Mouse (Mus musculus) liver, postnatal 0 days (tissue): ENCODE results near the gene Mvb12b. TPM values are rescaled to one million over a fixed set of nuclear protein-coding genes. Genes with fewer than 3 reads are reported as not detected.
"Not testable (repeated sequence)": the region's sequence is repeated elsewhere in the genome, so short reads cannot be mapped to it uniquely, and the experiment has no call there.

Experiments used
- ATAC-seq: fragments of 200-750 bp; cut with Nextera tagmentation; 2 replicates; pipeline ENCODE4 v1.8.0; 2017; ENCODE audit warnings: mild to moderate bottlenecking, moderate library complexity
- DNase-seq: peaks from one replicate; pipeline ENCODE4 v3.0.0-alpha.2; 2016
- H3K27ac ChIP-seq: fragments of 300-500 bp; sonication (generic); 2 replicates; pipeline ENCODE4 v1.5.1; 2014; ENCODE audit warnings: antibody characterized with exemption, moderate library complexity, mild to moderate bottlenecking, low read depth
- H3K27me3 ChIP-seq: fragments of 300-500 bp; sonication (generic); 2 replicates; pipeline ENCODE4 v1.6.1; 2014; ENCODE audit warnings: low read length, control low read depth, mixed read lengths; ENCODE audit not compliant: insufficient read depth
- H3K36me3 ChIP-seq: fragments of 300-500 bp; sonication (generic); replicated peaks from 2 replicates; pipeline ENCODE4 v1.6.1; 2014; ENCODE audit warnings: mild to moderate bottlenecking, control low read depth, low read length, moderate library complexity, mixed read lengths; ENCODE audit not compliant: insufficient read depth
- H3K4me1 ChIP-seq: fragments of 300-500 bp; sonication (generic); 2 replicates; pipeline ENCODE4 v1.6.1; 2014; ENCODE audit warnings: antibody characterized with exemption, mild to moderate bottlenecking, control low read depth; ENCODE audit not compliant: insufficient read depth
- H3K4me2 ChIP-seq: fragments of 300-500 bp; sonication (generic); 2 replicates; pipeline ENCODE4 v1.6.1; 2014; ENCODE audit warnings: low read depth, mild to moderate bottlenecking, low read length, moderate library complexity, mixed read lengths
- H3K4me3 ChIP-seq: fragments of 300-500 bp; sonication (generic); 2 replicates; pipeline ENCODE4 v1.5.1; 2014; ENCODE audit warnings: low read depth, low read length
- H3K9ac ChIP-seq: fragments of 300-500 bp; sonication (generic); replicated peaks from 2 replicates; pipeline ENCODE4 v1.6.1; 2014; ENCODE audit warnings: mild to moderate bottlenecking, moderate library complexity
- H3K9me3 ChIP-seq: fragments of 300-500 bp; sonication (generic); 2 replicates; pipeline ENCODE4 v1.6.1; 2016; ENCODE audit warnings: mild to moderate bottlenecking, control low read depth, low read length, mixed read lengths
- CTCF ChIP-seq: sonication (generic); IDR thresholded peaks from 2 replicates; pipeline ENCODE4 v1.5.1; 2016; ENCODE audit warnings: antibody characterized with exemption, low read depth
- EP300 ChIP-seq: IDR thresholded peaks from 2 replicates; pipeline ENCODE4 v1.6.1; 2016; ENCODE audit warnings: antibody characterized with exemption, low read depth, mild to moderate bottlenecking
- WGBS: fragments of 180-500 bp; shearing (Covaris S2); extraction: QIAGEN DNeasy Blood & Tissue Kit; methylation state at CpG from one replicate; pipeline ENCODE4 v1.1.7; 2014; ENCODE audit not compliant: insufficient replicate concordance; 5-methylcytosine and 5-hydroxymethylcytosine counted together
- polyA plus RNA-seq: library from polyadenylated mRNA; unstranded; fragments of >200 nt; fragmentation: Nextera tagmentation; extraction: Ambion mirVana; gene quantifications from 2 replicates; pipeline ENCODE4 v1.2.1, GENCODE M21; 2015

Mvb12b gene
- polyA plus RNA-seq, 1 experiment from 2014 or later: 8.1 TPM

DNA sequence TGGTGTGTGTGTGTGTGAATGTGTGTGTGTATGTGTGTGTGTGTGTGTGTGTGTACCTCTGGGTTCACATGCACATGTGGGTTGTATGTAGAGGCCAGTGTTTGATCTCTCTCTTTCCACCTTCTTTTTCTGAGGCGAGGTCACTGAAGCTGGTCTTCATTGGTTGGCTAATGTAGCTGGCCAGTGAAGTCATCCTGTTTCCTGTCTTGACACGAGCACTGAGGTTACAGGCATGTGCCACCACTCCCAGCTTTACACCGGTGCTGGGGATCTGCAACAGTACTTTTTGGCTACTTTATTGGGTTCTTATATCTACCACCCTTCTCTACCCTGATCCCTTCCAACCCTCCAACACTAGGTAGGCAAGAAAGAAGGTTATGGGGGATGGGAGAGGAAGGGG lies 26.6 kb upstream of the Mvb12b start:
- no peaks in the 10 kb centered on the region for H3K9me3 ChIP-seq
- DNase-seq: no peak
- TF ChIP-seq EP300 (no peak), CTCF (no peak)
- H3K27me3 ChIP-seq: no peaks in the 10 kb centered on the region
- H3K4me3 ChIP-seq: no peak overlapping the region
- H3K9ac ChIP-seq: no peak overlapping the region
- no peaks in the 10 kb centered on the region for H3K4me1 ChIP-seq
- ATAC-seq: no peak
- H3K27ac ChIP-seq: no peak overlapping the region
- WGBS: 42% methylated on average over 3 of the region's 3 CpGs
- no peak overlapping the region for H3K4me2 ChIP-seq
- H3K36me3 ChIP-seq: no peaks in the 10 kb centered on the region

DNA sequence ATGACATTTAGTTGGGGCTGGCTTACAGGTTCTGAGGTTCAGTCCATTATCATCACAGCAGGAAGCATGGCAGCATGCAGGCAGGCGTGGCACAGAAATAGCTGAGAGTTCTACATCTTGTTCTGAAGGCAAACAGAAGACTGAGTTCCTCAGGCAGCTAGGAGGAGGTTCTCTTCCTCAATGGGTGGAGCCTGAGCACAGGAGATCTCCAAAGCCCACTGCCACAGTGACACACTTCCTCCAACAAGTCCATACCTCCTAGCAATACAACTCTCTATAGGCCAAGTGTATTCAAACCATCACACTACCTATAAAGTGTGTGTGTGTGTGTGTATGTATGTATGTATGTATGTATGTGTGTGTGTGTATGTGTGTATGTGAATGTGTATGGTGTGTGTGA lies 25.9 kb upstream of the Mvb12b start:
- not testable (repeated sequence) for H3K4me1 ChIP-seq, H3K4me3 ChIP-seq, H3K27ac ChIP-seq, H3K9me3 ChIP-seq, H3K9ac ChIP-seq, H3K27me3 ChIP-seq, H3K4me2 ChIP-seq, H3K36me3 ChIP-seq, ATAC-seq, DNase-seq
- 26% methylated on average over 1 of the region's 1 CpGs for WGBS

DNA sequence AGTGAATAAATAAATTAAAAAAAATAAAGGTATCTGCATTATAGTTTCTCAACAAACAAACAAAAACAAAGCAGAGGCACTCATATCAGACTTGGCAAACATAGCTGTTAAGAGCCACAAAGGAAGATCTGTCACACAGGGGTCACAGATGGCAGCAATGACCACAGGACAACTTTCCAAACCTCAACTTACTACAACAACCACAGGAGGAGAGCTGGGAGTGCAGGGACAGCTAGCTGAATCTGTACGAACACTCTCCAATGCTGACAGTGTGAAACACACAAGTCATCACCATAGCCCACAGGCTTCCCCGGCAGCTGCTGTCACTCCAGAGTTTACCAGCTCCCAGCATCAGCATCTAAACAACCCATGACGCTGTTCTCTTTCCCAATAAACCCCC lies 25.0 kb upstream of the Mvb12b start:
- Histone ChIP-seq H3K9ac (no peak overlapping the region), H3K4me3 (no peak overlapping the region)

DNA sequence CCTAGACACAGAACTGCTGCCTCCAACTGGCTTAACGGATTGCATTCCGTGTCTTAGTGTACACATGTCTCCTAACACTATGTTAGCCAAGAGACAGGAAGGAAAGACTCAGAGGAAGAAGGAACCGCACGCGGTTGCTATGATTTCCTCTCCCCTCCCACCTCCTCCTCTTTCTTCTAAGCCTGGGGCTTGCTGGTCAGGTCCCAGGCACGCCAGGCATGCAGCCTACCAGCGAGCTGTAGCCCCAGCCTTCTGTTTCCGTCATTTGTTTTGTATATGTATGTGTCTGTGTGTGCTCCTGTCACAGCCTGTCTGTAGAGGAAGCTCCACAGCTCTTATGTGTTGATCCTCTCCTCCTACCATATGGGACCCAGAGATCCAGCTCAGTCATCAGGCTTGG lies 20.6 kb upstream of the Mvb12b start:
- no peak overlapping the region for H3K4me2 ChIP-seq
- DNase-seq (peak; percentile 52), ATAC-seq (peak; percentile 74)
- H3K4me1 ChIP-seq: no peaks in the 10 kb centered on the region
- WGBS: 25% methylated on average over 8 of the region's 8 CpGs
- no peaks in the 10 kb centered on the region for H3K27me3 ChIP-seq
- no peak overlapping the region for H3K9ac ChIP-seq
- no peaks in the 10 kb centered on the region for H3K36me3 ChIP-seq
- TF ChIP-seq CTCF (no peak), EP300 (no peak)
- no peak overlapping the region for H3K4me3 ChIP-seq
- no peaks in the 10 kb centered on the region for H3K9me3 ChIP-seq
- H3K27ac ChIP-seq: peak overlapping the region; percentile 58

More for the DNA sequence above, 25.0 kb upstream of the Mvb12b start:
- no peaks in the 10 kb centered on the region for H3K9me3 ChIP-seq
- ATAC-seq (no peak), DNase-seq (no peak)
- TF ChIP-seq CTCF (no peak), EP300 (no peak)
- 71% methylated on average over 3 of the region's 3 CpGs for WGBS
- H3K4me2 ChIP-seq: no peak overlapping the region
- H3K27me3 ChIP-seq: no peaks in the 10 kb centered on the region
- no peaks in the 10 kb centered on the region for H3K36me3 ChIP-seq
- H3K27ac ChIP-seq: no peak overlapping the region
- no peaks in the 10 kb centered on the region for H3K4me1 ChIP-seq

DNA sequence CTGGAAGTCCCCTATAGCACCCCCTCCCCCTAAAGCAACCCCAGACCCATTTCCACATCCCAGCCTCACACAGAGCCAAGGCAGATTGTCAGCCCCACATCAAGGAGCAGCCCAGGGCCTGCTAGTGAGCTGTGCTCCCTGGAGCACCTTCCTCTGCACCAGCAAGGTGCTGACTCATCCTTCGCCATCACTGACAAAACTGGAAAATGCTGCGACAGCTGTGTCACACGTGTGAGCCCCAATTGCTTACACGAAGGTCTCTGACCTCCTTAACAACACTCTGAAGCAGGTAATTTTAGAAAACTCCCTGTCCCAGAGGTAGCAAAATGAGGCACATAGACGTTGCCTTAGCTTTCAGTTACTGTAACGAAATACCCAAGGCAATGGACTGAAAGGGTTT lies 19.4 kb upstream of the Mvb12b start:
- no peak overlapping the region for H3K4me3 ChIP-seq
- WGBS: 65% methylated on average over 6 of the region's 6 CpGs
- ATAC-seq: no peak
- H3K4me1 ChIP-seq: no peaks in the 10 kb centered on the region
- no peak for DNase-seq
- H3K4me2 ChIP-seq: no peak overlapping the region
- H3K9me3 ChIP-seq: no peaks in the 10 kb centered on the region
- no peak overlapping the region for H3K27ac ChIP-seq
- TF ChIP-seq CTCF (no peak), EP300 (no peak)
- no peaks in the 10 kb centered on the region for H3K27me3 ChIP-seq
- no peak overlapping the region for H3K9ac ChIP-seq
- H3K36me3 ChIP-seq: no peaks in the 10 kb centered on the region

DNA sequence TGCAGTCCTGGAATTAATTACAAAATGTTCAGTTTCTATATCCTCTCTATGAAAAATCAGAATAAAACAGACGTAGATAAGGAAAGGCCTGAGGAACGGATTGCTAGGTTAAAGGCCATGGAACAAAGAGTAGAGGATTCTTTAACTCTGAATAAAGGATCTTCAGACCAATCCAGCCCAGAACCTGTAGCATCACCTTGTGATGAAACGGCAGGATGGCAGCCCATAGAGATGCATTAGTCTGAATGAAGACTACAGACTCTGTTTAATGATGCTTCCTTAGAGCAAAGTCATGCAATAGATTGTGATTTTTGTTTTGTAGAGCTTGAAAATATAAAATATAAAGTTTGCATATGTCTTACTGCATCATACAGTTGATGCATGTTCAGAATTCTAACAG lies 8.1 kb upstream of the Mvb12b start:
- H3K9me3 ChIP-seq: no peaks in the 10 kb centered on the region
- H3K4me1 ChIP-seq: no peaks in the 10 kb centered on the region; the same call in 1 of the 2 replicates
- H3K9ac ChIP-seq: no peak overlapping the region
- DNase-seq (no peak), ATAC-seq (no peak)
- H3K36me3 ChIP-seq: no peaks in the 10 kb centered on the region
- TF ChIP-seq CTCF: peak; percentile 36
- no peak for TF ChIP-seq EP300
- no peak overlapping the region for H3K27ac ChIP-seq
- 79% methylated on average over 3 of the region's 3 CpGs for WGBS
- H3K27me3 ChIP-seq: no peaks in the 10 kb centered on the region
- no peak overlapping the region for H3K4me3 ChIP-seq
- no peak overlapping the region for H3K4me2 ChIP-seq

DNA sequence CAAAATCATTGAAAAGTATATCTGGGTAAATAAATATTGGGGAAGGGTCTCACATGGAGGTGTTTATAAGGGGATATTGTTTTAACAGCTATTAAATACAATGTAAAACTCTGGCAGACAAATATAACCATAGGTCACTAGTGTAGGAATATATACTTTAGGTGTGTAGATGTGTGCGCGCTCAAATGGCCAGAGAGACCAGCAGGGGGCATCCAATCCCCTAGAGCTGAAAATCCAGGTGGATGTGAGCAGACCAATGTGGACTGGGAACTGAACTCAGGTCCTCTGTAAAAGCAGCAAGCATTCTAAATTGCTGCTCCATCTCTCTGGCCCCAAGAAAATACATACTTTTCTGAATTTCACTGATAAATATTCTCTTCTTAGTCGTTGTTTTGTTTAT lies 5.4 kb upstream of the Mvb12b start:
- Histone ChIP-seq H3K4me3 (no peak overlapping the region), H3K27ac (no peak overlapping the region), H3K9ac (no peak overlapping the region), H3K9me3 (no peaks in the 10 kb centered on the region), H3K36me3 (no peaks in the 10 kb centered on the region), H3K4me1 (no peaks in the 10 kb centered on the region), H3K27me3 (no peaks in the 10 kb centered on the region), H3K4me2 (no peak overlapping the region)
- 85% methylated on average over 3 of the region's 3 CpGs for WGBS
- ATAC-seq (no peak), DNase-seq (no peak)
- no peak for TF ChIP-seq EP300
- TF ChIP-seq CTCF: peak; percentile 44; the same call in 1 of the 2 replicates
